Mouse (Mus musculus) lung, adult 2 months (tissue): ENCODE data around the gene Gm21244. TPM values are rescaled to one million over a fixed set of nuclear protein-coding genes. Genes with fewer than 3 reads are reported as not detected.
"Not testable (repeated sequence)": the region's sequence is repeated elsewhere in the genome, so short reads cannot be mapped to it uniquely, and the experiment has no call there.

ENCODE experiments used
- DNase-seq: peaks from one replicate; pipeline ENCODE4 v3.0.0; 2022
- H3K4me1 ChIP-seq: fragments of 200-500 bp; 2 replicates; pipeline ENCODE4 v1.6.1; 2011; ENCODE audit warnings: low read length; ENCODE audit not compliant: control insufficient read depth, insufficient read depth
- H3K4me3 ChIP-seq: fragments of 200-500 bp; replicated peaks from 2 replicates; pipeline ENCODE3; 2011; ENCODE audit warnings: low read depth, mild to moderate bottlenecking, control low read depth, low read length; ENCODE audit errors: extremely low read depth
- WGBS: fragments of 180-500 bp; shearing (Covaris S2); methylation state at CpG from one replicate; pipeline ENCODE4 v1.1.7; 2018; 5-methylcytosine and 5-hydroxymethylcytosine counted together
- polyA plus RNA-seq: library from polyadenylated mRNA; depleted of rRNA; stranded (reverse); fragments of >200 nt; gene quantifications from 2 replicates; pipeline ENCODE4 v1.2.3, GENCODE M21; 2012; rRNA removed

The Gm21244 gene
- polyA plus RNA-seq, result not detected in 2 replicates

- DNase-seq, H3K4me1 ChIP-seq, H3K4me3 ChIP-seq: not testable (repeated sequence)
- WGBS, result no CpG with 5 or more reads among the region's 3 CpGs
Observed at GRCm38 (mm10) chrY:7169193-7169592, at the start of gene Gm21244. Gm21244 (minus strand) TSS chrY:7169293.

Other genes starting within 250 kb of the Gm21244 start
- not detected in 2 replicates for gene Gm28998, start 84.5 kb upstream of the Gm21244 start, polyA plus RNA-seq
- gene Gm21788, start 235.7 kb upstream of the Gm21244 start, polyA plus RNA-seq, result not detected in 2 replicates